In genomic region chr4:148166431-148166830, GRCm38 (mm10) we compare ENCODE assay signal across 9 mouse cellular contexts. TPM values are rescaled to one million over a fixed set of nuclear protein-coding genes. Genes with fewer than 3 reads are reported as not detected.
DNase-seq lines count a peak whose midpoint lies in the region; ATAC-seq and TF ChIP-seq lines count a peak whose summit lies in the region.
"Had no signal": no experiment of that assay in that cellular context is flagged by ENCODE, and none has a peak within 500 bp of the region (broad histone marks: within the 10 kb centered on the region; RNA-seq: fewer than 3 reads in every experiment).

No protein-coding gene starts in this region.

- H3K4me2 ChIP-seq in lung, embryonic 16.5 days (ENCODE audit: low read depth, low read length), result no peak overlapping the region
- H3K4me2 ChIP-seq in lung, postnatal 0 days (replicated peaks; ENCODE audit: low read depth, low read length), result no peak overlapping the region

- H3K4me1 ChIP-seq in lung, embryonic 16.5 days (replicated peaks; ENCODE audit: control insufficient read depth, insufficient read depth, low read length), result peaks cover 7% of the 10 kb centered on the region; the same call in 1 of the 2 replicates
- no peaks in the 10 kb centered on the region for H3K4me1 ChIP-seq in lung, postnatal 0 days (ENCODE audit: insufficient read depth, low read depth, low read length)
- peaks cover 30% of the 10 kb centered on the region for H3K4me1 ChIP-seq in olfactory bulb, adult 2 months (ENCODE audit: control insufficient read depth, insufficient read depth, low read length)
- no peaks in the 10 kb centered on the region for H3K4me1 ChIP-seq in kidney, adult 2 months (ENCODE audit: control insufficient read depth, insufficient read depth, low read length)

- DNase-seq in lung, postnatal 0 days (ENCODE audit: low spot score), result no peak
- DNase-seq in left cerebral cortex, adult 8-10 months (ENCODE audit: low spot score in 2 of 2), result peak; percentile 64 to 90
- no peak for DNase-seq in kidney, adult 2 months
- no peak for DNase-seq in T-cell, adult 2 months (ENCODE audit: low spot score)
- no peak for DNase-seq in adipocyte (ENCODE audit: low spot score)

- TF ChIP-seq POLR2A in olfactory bulb, adult 2 months (IDR thresholded peaks at IDR 0.05; ENCODE audit: insufficient read depth, low read depth, low read length), result no peak
- TF ChIP-seq POLR2A in kidney, adult 2 months (IDR thresholded peaks at IDR 0.05; ENCODE audit: low read depth, low read length), result no peak

- H3K36me3 ChIP-seq in lung, embryonic 16.5 days (ENCODE audit: control insufficient read depth, insufficient read depth, low read length), result no peaks in the 10 kb centered on the region
- H3K36me3 ChIP-seq in lung, postnatal 0 days (ENCODE audit: insufficient read depth, low read length), result no peaks in the 10 kb centered on the region
- H3K36me3 ChIP-seq in kidney, adult 2 months (ENCODE audit: control insufficient read depth, insufficient read depth, low read length), result no peaks in the 10 kb centered on the region

- TF ChIP-seq EP300 in lung, postnatal 0 days (IDR thresholded peaks at IDR 0.05), result no peak

- no peaks in the 10 kb centered on the region for H3K9me3 ChIP-seq in lung, embryonic 16.5 days (ENCODE audit: control insufficient read depth, low read length)
- no peaks in the 10 kb centered on the region for H3K9me3 ChIP-seq in lung, postnatal 0 days (ENCODE audit: low read length)

- no peak for ATAC-seq in lung, embryonic 16.5 days (ENCODE audit: low read depth)
- no peak for ATAC-seq in lung, postnatal 0 days
- peak; percentile 54 for ATAC-seq in frontal cortex, adult (ENCODE audit: low TSS enrichment)

- TF ChIP-seq CTCF in lung, postnatal 0 days (IDR thresholded peaks at IDR 0.05), result no peak
- no peak for TF ChIP-seq CTCF in olfactory bulb, adult 2 months (IDR thresholded peaks at IDR 0.05; ENCODE audit: insufficient read depth, low read depth, low read length)
- TF ChIP-seq CTCF in kidney, adult 2 months (conservative IDR thresholded peaks at IDR 0.05; ENCODE audit: insufficient read depth, insufficient read length, low read depth, low read length), result no peak

- H3K27me3 ChIP-seq in lung, embryonic 16.5 days (ENCODE audit: control insufficient read depth, insufficient read depth, low read depth, low read length), result peaks cover 68% of the 10 kb centered on the region
- peaks cover 48% of the 10 kb centered on the region for H3K27me3 ChIP-seq in lung, postnatal 0 days (replicated peaks; ENCODE audit: insufficient read depth, low read length)
- H3K27me3 ChIP-seq in kidney, adult 2 months (replicated peaks; ENCODE audit: control insufficient read depth, insufficient read depth, low read length), result no peaks in the 10 kb centered on the region

- no peak overlapping the region for H3K4me3 ChIP-seq in lung, embryonic 16.5 days (ENCODE audit: low read length)
- no peak overlapping the region for H3K4me3 ChIP-seq in lung, postnatal 0 days (ENCODE audit: low read depth, low read length)
- H3K4me3 ChIP-seq in olfactory bulb, adult 2 months (ENCODE audit: insufficient read depth, low read depth, low read length), result peak overlapping the region; percentile 6
- H3K4me3 ChIP-seq in kidney, adult 2 months (ENCODE audit: insufficient read depth, low read depth, low read length), result no peak overlapping the region

- H3K27ac ChIP-seq in lung, embryonic 16.5 days (ENCODE audit: low read length), result no peak overlapping the region
- no peak overlapping the region for H3K27ac ChIP-seq in lung, postnatal 0 days (ENCODE audit: low read length)
- H3K27ac ChIP-seq in olfactory bulb, adult 2 months (ENCODE audit: insufficient read depth, low read depth, low read length), result peak overlapping the region; percentile 39
- H3K27ac ChIP-seq in kidney, adult 2 months (ENCODE audit: insufficient read depth, low read depth, low read length), result no peak overlapping the region

- 5% methylated on average over 10 of the region's 10 CpGs for WGBS in lung, embryonic 16.5 days
- 8% methylated on average over 10 of the region's 10 CpGs for WGBS in lung, postnatal 0 days
- 16% methylated on average over 10 of the region's 10 CpGs for WGBS in olfactory bulb, adult 2 months
- WGBS in kidney, adult 2 months, result 10% methylated on average over 10 of the region's 10 CpGs

- peak overlapping the region; percentile 15; the same call in 1 of the 2 replicates for H3K9ac ChIP-seq in lung, embryonic 16.5 days (ENCODE audit: low read length)
- H3K9ac ChIP-seq in lung, postnatal 0 days (replicated peaks; ENCODE audit: low read depth), result no peak overlapping the region

RNA-seq across cellular contexts. Expression of gene Fbxo2, which starts 6.0 kb away (rescaled TPM):
- 0.50 and 1.4 TPM in 2 replicates for polyA plus RNA-seq in lung, embryonic 16.5 days (2015; fragmentation: Nextera tagmentation; extraction: Ambion mirVana)
- polyA plus RNA-seq in lung, postnatal 0 days (2015; fragmentation: Nextera tagmentation; extraction: Ambion mirVana), result 0.42 and 0.66 TPM in 2 replicates
- 100 to 1,000 TPM; 109 to 123 (median 113) TPM for total RNA-seq in left cerebral cortex, adult 8-10 months (2022)
- not detected in 2 replicates for polyA plus RNA-seq in olfactory bulb, adult 2 months (2012; ENCODE audit: insufficient read depth, insufficient read length, low replicate concordance, missing spikeins)
- 1.5 and 2.3 TPM in 2 replicates for polyA plus RNA-seq in kidney, adult 2 months (2012; rRNA removed)

RNA-seq across cellular contexts. Expression of gene Fbxo44, which starts 6.1 kb away (rescaled TPM):
- 11.9 and 12.1 TPM in 2 replicates for polyA plus RNA-seq in lung, embryonic 16.5 days (2015; fragmentation: Nextera tagmentation; extraction: Ambion mirVana)
- polyA plus RNA-seq in lung, postnatal 0 days (2015; fragmentation: Nextera tagmentation; extraction: Ambion mirVana), result 7.1 and 8.4 TPM in 2 replicates
- total RNA-seq in left cerebral cortex, adult 8-10 months (2022), result 100 to 1,000 TPM; 142 to 153 (median 149) TPM
- polyA plus RNA-seq in olfactory bulb, adult 2 months (2012; ENCODE audit: insufficient read depth, insufficient read length, low replicate concordance, missing spikeins), result not detected in 2 replicates
- polyA plus RNA-seq in kidney, adult 2 months (2012; rRNA removed), result 29.8 and 45.7 TPM in 2 replicates

RNA-seq across cellular contexts. Expression of gene Fbxo6, which starts 14.5 kb away (rescaled TPM):
- 13.7 and 17.3 TPM in 2 replicates for polyA plus RNA-seq in lung, embryonic 16.5 days (2015; fragmentation: Nextera tagmentation; extraction: Ambion mirVana)
- polyA plus RNA-seq in lung, postnatal 0 days (2015; fragmentation: Nextera tagmentation; extraction: Ambion mirVana), result 53.1 and 58.5 TPM in 2 replicates
- total RNA-seq in left cerebral cortex, adult 8-10 months (2022), result 10 to 100 TPM; 30.7 to 39.0 (median 36.2) TPM
- not detected in 2 replicates for polyA plus RNA-seq in olfactory bulb, adult 2 months (2012; ENCODE audit: insufficient read depth, insufficient read length, low replicate concordance, missing spikeins)
- 58.2 and 63.4 TPM in 2 replicates for polyA plus RNA-seq in kidney, adult 2 months (2012; rRNA removed)

RNA-seq across cellular contexts. Expression of gene Draxin, which starts 35.9 kb away (rescaled TPM):
- 0.08 and 0.10 TPM in 2 replicates for polyA plus RNA-seq in lung, embryonic 16.5 days (2015; fragmentation: Nextera tagmentation; extraction: Ambion mirVana)
- 0.06 TPM in 2 replicates for polyA plus RNA-seq in lung, postnatal 0 days (2015; fragmentation: Nextera tagmentation; extraction: Ambion mirVana)
- under 1 TPM; 0.23 to 0.38 (median 0.30) TPM for total RNA-seq in left cerebral cortex, adult 8-10 months (2022)
- not detected in 2 replicates for polyA plus RNA-seq in olfactory bulb, adult 2 months (2012; ENCODE audit: insufficient read depth, insufficient read length, low replicate concordance, missing spikeins)
- polyA plus RNA-seq in kidney, adult 2 months (2012; rRNA removed), result 0.03 and 0.11 TPM in 2 replicates
- polyA plus RNA-seq: heart, embryonic 16.5 days had no signal

RNA-seq across cellular contexts. Expression of gene Mad2l2, which starts 36.2 kb away (rescaled TPM):
- polyA plus RNA-seq in lung, embryonic 16.5 days (2015; fragmentation: Nextera tagmentation; extraction: Ambion mirVana), result 47.6 and 50.2 TPM in 2 replicates
- polyA plus RNA-seq in lung, postnatal 0 days (2015; fragmentation: Nextera tagmentation; extraction: Ambion mirVana), result 35.2 and 35.7 TPM in 2 replicates
- 10 to 100 TPM; 15.8 to 18.8 (median 16.4) TPM for total RNA-seq in left cerebral cortex, adult 8-10 months (2022)
- polyA plus RNA-seq in olfactory bulb, adult 2 months (2012; ENCODE audit: insufficient read depth, insufficient read length, low replicate concordance, missing spikeins), result not detected in 2 replicates
- polyA plus RNA-seq in kidney, adult 2 months (2012; rRNA removed), result 22.8 and 25.5 TPM in 2 replicates

Comparison
In these comparisons a context has a peak if more than half of its experiments do, and no peak if none do; other contexts are left out.
1. DNase-seq: peak in left cerebral cortex, adult 8-10 months (2 of 2); none in lung, postnatal 0 days (single experiment), kidney, adult 2 months (single experiment), T-cell, adult 2 months (single experiment) and adipocyte (single experiment).
2. RNA of gene Fbxo6, which starts 14.5 kb away (polyA plus RNA-seq): 53.1 to 58.5 TPM in lung, postnatal 0 days, 58.2 to 63.4 TPM in kidney, adult 2 months and 13.7 to 17.3 TPM in lung, embryonic 16.5 days; not detected in olfactory bulb, adult 2 months; every median in the first group is over 10 times any median in the second.